Mouse (Mus musculus): ENCODE data around the gene Dirc2. TPM values are rescaled to one million over a fixed set of nuclear protein-coding genes. Genes with fewer than 3 reads are reported as not detected.
A peak's percentile ranks its signal among the peaks of the same experiment; 100 is the strongest.

Dirc2 gene
- polyA plus RNA-seq, 1 experiment from 2014 or later: 13.7 TPM

- no peak for ATAC-seq (ENCODE audit: borderline replicate concordance, extremely low read depth, low FRiP score, low TSS enrichment)
These were observed 37.1 kb downstream of the Dirc2 start for GRCm38 (mm10) chr16:35732096-35732495.

GRCm38 (mm10) chr16:35729151-35729738 lies 39.9 kb downstream of the Dirc2 start:
- no peak overlapping the region for H3K4me2 ChIP-seq
- H3K27me3 ChIP-seq: no peaks in the 10 kb centered on the region
- 53% methylated on average over 8 of the region's 8 CpGs for WGBS
- no peaks in the 10 kb centered on the region for H3K9me3 ChIP-seq
- no peak overlapping the region for H3K27ac ChIP-seq
- no peak overlapping the region for H3K9ac ChIP-seq
- peak; percentile 81; the same call in 1 of the 2 replicates for ATAC-seq (ENCODE audit: borderline replicate concordance, extremely low read depth, low FRiP score, low TSS enrichment)
- 0 out of 2 replicates have a peak, but pooled peaks cover 4% of the 10 kb centered on the region for H3K4me1 ChIP-seq
- H3K36me3 ChIP-seq: no peaks in the 10 kb centered on the region
- H3K4me3 ChIP-seq: no peak overlapping the region

More at GRCm38 (mm10) chr16:35732096-35732495, 37.1 kb downstream of the Dirc2 start:
- H3K27ac ChIP-seq: no peak overlapping the region
- H3K9ac ChIP-seq: no peak overlapping the region
- WGBS: 72% methylated on average over 7 of the region's 7 CpGs
- H3K4me2 ChIP-seq: no peak overlapping the region
- H3K9me3 ChIP-seq: no peaks in the 10 kb centered on the region
- H3K36me3 ChIP-seq: no peaks in the 10 kb centered on the region
- H3K4me1 ChIP-seq: 0 out of 2 replicates have a peak, but pooled peaks cover 4% of the 10 kb centered on the region
- no peaks in the 10 kb centered on the region for H3K27me3 ChIP-seq
- H3K4me3 ChIP-seq: no peak overlapping the region

GRCm38 (mm10) chr16:35726601-35727000 lies 42.6 kb downstream of the Dirc2 start:
- WGBS: 74% methylated on average over 2 of the region's 2 CpGs
- no peak overlapping the region for H3K27ac ChIP-seq
- H3K4me1 ChIP-seq: 0 out of 2 replicates have a peak, but pooled peaks cover 4% of the 10 kb centered on the region
- H3K36me3 ChIP-seq: 0 out of 2 replicates have a peak, but pooled peaks cover 3% of the 10 kb centered on the region
- no peak overlapping the region for H3K4me3 ChIP-seq
- H3K9me3 ChIP-seq: no peaks in the 10 kb centered on the region
- no peak overlapping the region for H3K9ac ChIP-seq
- H3K4me2 ChIP-seq: no peak overlapping the region
- H3K27me3 ChIP-seq: no peaks in the 10 kb centered on the region
- no peak for ATAC-seq (ENCODE audit: borderline replicate concordance, extremely low read depth, low FRiP score, low TSS enrichment)

- H3K4me2 ChIP-seq: no peak overlapping the region
- H3K27ac ChIP-seq: no peak overlapping the region
- no peaks in the 10 kb centered on the region for H3K9me3 ChIP-seq
- no peaks in the 10 kb centered on the region for H3K27me3 ChIP-seq
- ATAC-seq (ENCODE audit: borderline replicate concordance, extremely low read depth, low FRiP score, low TSS enrichment): no peak
- 88% methylated on average over 6 of the region's 6 CpGs for WGBS
- H3K9ac ChIP-seq: no peak overlapping the region
- 0 out of 2 replicates have a peak, but pooled peaks cover 3% of the 10 kb centered on the region for H3K36me3 ChIP-seq
- 0 out of 2 replicates have a peak, but pooled peaks cover 4% of the 10 kb centered on the region for H3K4me1 ChIP-seq
- no peak overlapping the region for H3K4me3 ChIP-seq
These were observed 44.6 kb downstream of the Dirc2 start for GRCm38 (mm10) chr16:35724561-35724960.

GRCm38 (mm10) chr16:35717761-35718160 lies 51.4 kb downstream of the Dirc2 start:
- no peak for ATAC-seq (ENCODE audit: borderline replicate concordance, extremely low read depth, low FRiP score, low TSS enrichment)
- no peak overlapping the region for H3K27ac ChIP-seq
- H3K4me2 ChIP-seq: no peak overlapping the region
- no peaks in the 10 kb centered on the region for H3K9me3 ChIP-seq
- H3K27me3 ChIP-seq: no peaks in the 10 kb centered on the region
- no peaks in the 10 kb centered on the region for H3K4me1 ChIP-seq
- H3K36me3 ChIP-seq: 0 out of 2 replicates have a peak, but pooled peaks cover 3% of the 10 kb centered on the region
- no peak overlapping the region for H3K9ac ChIP-seq
- H3K4me3 ChIP-seq: no peak overlapping the region
- WGBS: 81% methylated on average over 5 of the region's 5 CpGs

GRCm38 (mm10) chr16:35716257-35716656 lies 52.9 kb downstream of the Dirc2 start:
- no peak overlapping the region for H3K27ac ChIP-seq
- H3K4me2 ChIP-seq: no peak overlapping the region
- H3K9ac ChIP-seq: no peak overlapping the region
- no peaks in the 10 kb centered on the region for H3K36me3 ChIP-seq
- 76% methylated on average over 3 of the region's 3 CpGs for WGBS
- H3K27me3 ChIP-seq: no peaks in the 10 kb centered on the region
- no peaks in the 10 kb centered on the region for H3K4me1 ChIP-seq
- ATAC-seq (ENCODE audit: borderline replicate concordance, extremely low read depth, low FRiP score, low TSS enrichment): no peak
- no peaks in the 10 kb centered on the region for H3K9me3 ChIP-seq
- H3K4me3 ChIP-seq: no peak overlapping the region

- no peak overlapping the region for H3K4me2 ChIP-seq
- no peak overlapping the region for H3K4me3 ChIP-seq
- no peaks in the 10 kb centered on the region for H3K4me1 ChIP-seq
- 72% methylated on average over 5 of the region's 5 CpGs for WGBS
- no peak overlapping the region for H3K9ac ChIP-seq
- no peaks in the 10 kb centered on the region for H3K36me3 ChIP-seq
- H3K27ac ChIP-seq: no peak overlapping the region
- no peaks in the 10 kb centered on the region for H3K27me3 ChIP-seq
- no peak for ATAC-seq (ENCODE audit: borderline replicate concordance, extremely low read depth, low FRiP score, low TSS enrichment)
- H3K9me3 ChIP-seq: no peaks in the 10 kb centered on the region
These were observed 53.4 kb downstream of the Dirc2 start for GRCm38 (mm10) chr16:35715771-35716170.

- no peaks in the 10 kb centered on the region for H3K9me3 ChIP-seq
- H3K27me3 ChIP-seq: no peaks in the 10 kb centered on the region
- no peak overlapping the region for H3K4me3 ChIP-seq
- ATAC-seq (ENCODE audit: borderline replicate concordance, extremely low read depth, low FRiP score, low TSS enrichment): no peak
- H3K4me2 ChIP-seq: no peak overlapping the region
- no peak overlapping the region for H3K27ac ChIP-seq
- no peak overlapping the region for H3K9ac ChIP-seq
- 41% methylated on average over 6 of the region's 6 CpGs for WGBS
- no peaks in the 10 kb centered on the region for H3K36me3 ChIP-seq
- no peaks in the 10 kb centered on the region for H3K4me1 ChIP-seq
These were observed 53.8 kb downstream of the Dirc2 start for GRCm38 (mm10) chr16:35715350-35715749.

- H3K36me3 ChIP-seq: no peaks in the 10 kb centered on the region
- no peaks in the 10 kb centered on the region for H3K27me3 ChIP-seq
- no peak overlapping the region for H3K9ac ChIP-seq
- H3K4me2 ChIP-seq: no peak overlapping the region
- H3K9me3 ChIP-seq: no peaks in the 10 kb centered on the region
- 74% methylated on average over 7 of the region's 7 CpGs for WGBS
- ATAC-seq (ENCODE audit: borderline replicate concordance, extremely low read depth, low FRiP score, low TSS enrichment): no peak
- H3K27ac ChIP-seq: no peak overlapping the region
- H3K4me1 ChIP-seq: no peaks in the 10 kb centered on the region
- no peak overlapping the region for H3K4me3 ChIP-seq
These were observed 54.5 kb downstream of the Dirc2 start for GRCm38 (mm10) chr16:35714689-35715088.

- WGBS: 76% methylated on average over 7 of the region's 7 CpGs
- H3K9ac ChIP-seq: no peak overlapping the region
- H3K27ac ChIP-seq: no peak overlapping the region
These were observed 55.5 kb downstream of the Dirc2 start for GRCm38 (mm10) chr16:35713606-35714005.

GRCm38 (mm10) chr16:35711004-35711403 lies 58.2 kb downstream of the Dirc2 start:
- Histone ChIP-seq H3K4me1 (no peaks in the 10 kb centered on the region), H3K9me3 (no peaks in the 10 kb centered on the region), H3K27ac (no peak overlapping the region), H3K4me3 (no peak overlapping the region), H3K9ac (no peak overlapping the region), H3K27me3 (no peaks in the 10 kb centered on the region), H3K36me3 (no peaks in the 10 kb centered on the region), H3K4me2 (no peak overlapping the region)
- 42% methylated on average over 7 of the region's 7 CpGs for WGBS
- no peak for ATAC-seq (ENCODE audit: borderline replicate concordance, extremely low read depth, low FRiP score, low TSS enrichment)

More at GRCm38 (mm10) chr16:35713606-35714005, 55.5 kb downstream of the Dirc2 start:
- no peaks in the 10 kb centered on the region for H3K4me1 ChIP-seq
- no peak for ATAC-seq (ENCODE audit: borderline replicate concordance, extremely low read depth, low FRiP score, low TSS enrichment)
- no peak overlapping the region for H3K4me3 ChIP-seq
- H3K4me2 ChIP-seq: no peak overlapping the region
- H3K27me3 ChIP-seq: no peaks in the 10 kb centered on the region
- no peaks in the 10 kb centered on the region for H3K9me3 ChIP-seq
- H3K36me3 ChIP-seq: no peaks in the 10 kb centered on the region

- no peaks in the 10 kb centered on the region for H3K27me3 ChIP-seq
- no peak overlapping the region for H3K9ac ChIP-seq
- no peaks in the 10 kb centered on the region for H3K9me3 ChIP-seq
- WGBS: 81% methylated on average over 5 of the region's 5 CpGs
- no peak overlapping the region for H3K27ac ChIP-seq
- ATAC-seq (ENCODE audit: borderline replicate concordance, extremely low read depth, low FRiP score, low TSS enrichment): no peak
- H3K4me2 ChIP-seq: no peak overlapping the region
- no peak overlapping the region for H3K4me3 ChIP-seq
- no peaks in the 10 kb centered on the region for H3K36me3 ChIP-seq
- no peaks in the 10 kb centered on the region for H3K4me1 ChIP-seq
These were observed 62.2 kb downstream of the Dirc2 start for GRCm38 (mm10) chr16:35707004-35707403.

Data from lung, embryonic 15.5 days (tissue).